Mouse (Mus musculus) central nervous system, embryonic 18 days (tissue): Measurements from ENCODE around the gene Ndufab1. TPM values are rescaled to one million over a fixed set of nuclear protein-coding genes. Genes with fewer than 3 reads are reported as not detected.

Source experiments
- polyA plus RNA-seq: library from polyadenylated mRNA; depleted of rRNA; stranded (reverse); fragments of >200 nt; gene quantifications from 2 replicates; pipeline ENCODE4 v1.2.3, GENCODE M21; 2012; rRNA removed

Gene Ndufab1
- 150 TPM in 2 replicates for polyA plus RNA-seq

DNA sequence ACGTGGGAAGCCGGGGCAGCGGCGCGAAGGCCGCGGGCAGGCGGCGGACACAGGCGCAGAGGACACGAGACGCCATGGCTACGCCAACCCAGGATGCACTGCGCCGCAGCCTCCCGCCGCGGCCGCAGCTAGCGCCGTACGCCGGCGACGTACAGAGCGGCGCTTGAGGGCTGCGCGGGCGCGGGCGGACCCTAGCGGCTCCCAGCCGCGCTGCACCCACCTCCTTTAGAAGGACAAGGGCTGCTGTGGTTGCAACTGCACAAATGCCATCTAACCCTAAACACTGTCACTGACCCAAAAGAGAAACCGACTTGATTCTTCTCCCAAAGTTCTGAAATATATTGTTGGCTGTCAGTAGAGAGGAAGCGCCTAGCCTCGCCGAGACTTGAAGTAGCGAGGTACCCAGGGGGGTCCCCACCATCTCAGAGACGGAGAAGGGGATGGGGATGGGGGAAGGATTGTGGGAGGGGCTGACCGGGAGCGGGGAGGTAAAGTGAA, at the start of gene Ndufab1:
Gene Ndufab1, minus strand, starts transcription at position 140 of the 498 bp plus-strand sequence.

DNA sequence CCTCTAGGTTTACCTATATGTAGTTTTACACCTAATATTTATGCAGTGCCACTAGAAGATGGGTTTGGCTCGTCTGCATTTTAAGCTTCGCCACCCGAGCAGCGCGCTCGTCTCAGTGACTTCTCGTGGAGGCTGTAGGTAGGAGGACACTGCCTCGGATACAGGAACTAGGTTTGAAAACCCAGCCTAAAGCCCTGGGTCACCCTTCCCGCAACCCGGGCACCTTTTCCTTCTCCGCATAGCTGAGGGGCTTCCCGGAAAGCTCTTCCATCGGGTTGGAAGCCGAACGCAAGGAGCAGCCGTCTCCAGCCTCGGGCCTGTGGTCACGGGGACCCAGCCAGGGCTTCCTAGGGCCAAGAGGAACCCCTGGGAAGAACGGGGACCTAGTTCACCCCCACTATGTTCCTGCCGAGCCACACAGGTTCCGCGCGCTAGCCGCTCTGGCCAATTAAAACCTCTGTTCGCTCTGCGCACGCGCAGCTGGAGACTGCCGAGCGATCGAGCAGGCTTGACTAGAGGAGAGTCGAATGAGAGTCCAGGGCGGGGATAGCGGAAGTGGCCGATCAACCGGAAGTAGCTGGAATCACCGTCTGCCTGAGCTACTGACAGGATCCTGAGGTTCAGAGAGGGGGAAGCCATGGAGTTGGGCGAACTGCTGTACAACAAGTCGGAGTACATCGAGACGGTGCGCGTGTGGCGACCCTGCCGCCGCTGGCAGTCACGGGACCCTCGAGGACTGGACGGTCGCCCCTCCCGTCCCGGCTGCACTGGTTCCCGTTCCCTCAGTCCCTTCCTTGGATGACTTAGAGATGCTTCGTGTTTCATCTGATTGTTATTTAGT, 31.0 kb upstream of the Ndufab1 start, which contains the start of the genes Palb2 and Dctn5:
Gene Palb2, minus strand, starts transcription at position 489 of the 841 bp plus-strand sequence.
Gene Dctn5, plus strand, starts transcription at position 545 of the 841 bp plus-strand sequence.

DNA sequence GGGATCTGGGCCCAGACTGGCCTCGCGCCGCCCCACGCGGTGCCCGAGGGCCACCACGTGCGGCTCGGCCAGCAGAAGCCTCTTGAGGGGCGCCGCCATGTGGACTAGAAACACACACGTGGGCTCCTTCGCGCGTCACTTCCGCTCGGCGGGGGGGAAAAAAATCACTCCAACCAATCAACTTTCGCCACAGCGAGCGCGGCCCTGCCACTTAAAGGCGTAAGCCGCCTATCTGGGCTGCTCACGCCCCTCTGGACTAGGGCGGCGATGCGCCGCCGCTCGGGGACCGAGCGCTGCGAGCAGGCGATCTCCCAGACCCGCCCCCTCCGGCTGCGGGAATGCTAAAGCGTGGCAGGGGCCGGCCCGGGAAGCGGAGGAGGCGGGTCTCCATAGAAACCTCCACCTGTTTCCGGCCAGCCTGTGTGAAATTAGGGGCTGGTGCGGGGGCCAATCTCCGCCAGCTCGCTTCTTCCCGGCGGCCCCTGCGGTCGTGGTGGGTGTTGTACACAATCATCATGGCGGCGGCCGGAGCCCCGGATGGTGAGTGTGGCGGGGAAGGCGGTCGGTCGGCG, 34.7 kb downstream of the Ndufab1 start, which contains the start of the genes Ubfd1 and Ears2:
Gene Ubfd1, plus strand, starts transcription at position 231 of the 572 bp plus-strand sequence.
Gene Ears2, minus strand, starts transcription at position 319 of the 572 bp plus-strand sequence.

Other genes with a start within 250 kb of the Ndufab1 start
- 0.34 and 0.43 TPM in 2 replicates for gene Scnn1b, start 236.8 kb downstream of the Ndufab1 start, polyA plus RNA-seq
- gene Cog7, start 120.2 kb downstream of the Ndufab1 start, polyA plus RNA-seq: 17.3 and 18.9 TPM in 2 replicates
- gene Gga2, start 80.7 kb downstream of the Ndufab1 start, polyA plus RNA-seq: 77.5 and 85.0 TPM in 2 replicates
- gene Ubfd1, start 34.7 kb downstream of the Ndufab1 start, polyA plus RNA-seq: 81.3 and 83.3 TPM in 2 replicates
- gene Ears2, start 34.6 kb downstream of the Ndufab1 start, polyA plus RNA-seq: 8.4 and 8.5 TPM in 2 replicates
- gene Palb2, start 31.1 kb upstream of the Ndufab1 start, polyA plus RNA-seq: 2.6 and 3.8 TPM in 2 replicates
- 121 and 127 TPM in 2 replicates for gene Dctn5, start 31.2 kb upstream of the Ndufab1 start, polyA plus RNA-seq
- gene Plk1, start 57.6 kb upstream of the Ndufab1 start, polyA plus RNA-seq: 11.5 and 11.7 TPM in 2 replicates
- gene Ern2, start 84.3 kb upstream of the Ndufab1 start, polyA plus RNA-seq: 2.0 and 2.2 TPM in 2 replicates
- gene Chp2, start 117.6 kb upstream of the Ndufab1 start, polyA plus RNA-seq: 1.1 and 1.2 TPM in 2 replicates
- 123 and 136 TPM in 2 replicates for gene Prkcb, start 186.9 kb upstream of the Ndufab1 start, polyA plus RNA-seq